Mouse (Mus musculus): Measurements from ENCODE around the gene Iqcg. TPM values are rescaled to one million over a fixed set of nuclear protein-coding genes. Genes with fewer than 3 reads are reported as not detected.
A peak's percentile ranks its signal among the peaks of the same experiment; 100 is the strongest.

Iqcg gene
- total RNA-seq, 1 experiment from 2014 or later, result 1.6 TPM

DNA sequence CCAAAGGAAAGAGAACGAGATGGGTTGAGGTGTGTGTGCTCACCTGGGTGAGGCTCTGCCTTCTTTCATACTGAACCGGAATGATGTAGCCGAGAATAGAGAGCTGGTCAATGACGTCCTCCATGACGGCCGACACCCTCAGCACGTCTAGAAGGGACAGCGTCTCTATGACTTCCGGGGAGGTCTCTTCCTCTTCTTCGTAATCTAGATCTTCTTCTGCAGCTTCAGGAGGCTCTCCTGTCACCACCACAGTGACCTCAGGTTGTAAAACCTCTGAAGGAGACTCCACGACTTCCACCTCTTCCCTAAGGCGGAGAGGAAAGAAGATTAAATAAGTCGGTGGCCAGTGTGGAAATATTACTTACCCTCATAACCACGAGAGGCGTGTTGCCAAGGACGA is 6.2 kb downstream of the Iqcg start:
- no peak for DNase-seq

DNA sequence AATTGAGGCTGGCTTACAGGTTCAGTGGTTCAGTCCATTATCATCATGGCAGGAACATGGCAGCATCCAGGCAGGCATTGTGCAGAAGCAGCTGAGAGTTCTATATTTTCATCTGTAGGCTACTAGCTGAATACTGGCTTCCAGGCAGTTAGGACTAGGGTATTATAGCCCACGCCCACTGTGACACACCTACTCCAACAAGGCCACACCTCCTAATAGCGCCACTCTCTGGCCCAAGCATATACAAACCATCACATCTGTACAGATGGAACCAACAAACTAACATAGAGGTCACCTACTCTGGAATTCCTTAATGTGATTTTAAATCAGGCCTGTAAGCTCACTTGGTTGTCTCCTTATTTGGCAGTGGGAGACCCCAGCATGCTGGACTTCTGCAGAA is 7.3 kb downstream of the Iqcg start:
- DNase-seq, result no peak

DNA sequence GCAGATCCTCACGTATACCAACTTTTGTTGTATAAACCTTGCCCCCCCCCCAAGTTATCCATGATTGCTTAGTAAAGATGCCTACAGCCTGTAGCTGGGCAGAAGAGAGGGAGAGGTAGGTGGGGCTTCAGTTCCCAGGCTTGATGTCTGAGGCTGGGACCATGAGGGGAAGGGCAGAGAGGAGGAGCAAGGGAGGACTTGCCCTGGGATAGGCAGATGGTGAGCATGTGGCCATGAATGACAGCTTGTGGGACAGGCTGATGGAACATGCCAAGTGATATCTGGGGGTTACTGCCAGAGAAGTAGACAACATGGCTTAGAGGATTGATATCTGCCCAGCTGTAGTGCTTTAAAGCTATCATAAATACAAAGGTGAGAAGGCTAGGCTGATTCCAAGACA is 8.0 kb downstream of the Iqcg start:
- DNase-seq, result no peak

DNA sequence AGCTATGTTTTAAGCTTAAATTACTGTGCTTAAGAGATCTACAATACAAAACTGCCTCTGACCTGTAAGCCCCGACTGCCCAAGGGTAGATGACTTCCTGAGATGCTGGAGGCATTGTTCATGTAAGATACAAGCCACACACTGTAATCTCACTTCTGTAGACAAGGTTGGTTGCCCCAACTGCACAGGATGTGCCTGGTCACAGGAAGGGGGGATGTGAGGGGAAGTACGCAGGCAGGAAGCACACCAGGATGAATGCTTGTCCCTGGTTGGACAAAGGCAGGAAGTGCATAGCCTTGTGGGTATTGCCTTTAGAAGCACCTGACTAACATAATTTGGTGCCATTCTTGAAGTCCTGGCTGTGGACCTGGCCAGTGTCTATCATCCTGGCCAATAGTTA is 12.8 kb downstream of the Iqcg start:
- no peak for DNase-seq

DNA sequence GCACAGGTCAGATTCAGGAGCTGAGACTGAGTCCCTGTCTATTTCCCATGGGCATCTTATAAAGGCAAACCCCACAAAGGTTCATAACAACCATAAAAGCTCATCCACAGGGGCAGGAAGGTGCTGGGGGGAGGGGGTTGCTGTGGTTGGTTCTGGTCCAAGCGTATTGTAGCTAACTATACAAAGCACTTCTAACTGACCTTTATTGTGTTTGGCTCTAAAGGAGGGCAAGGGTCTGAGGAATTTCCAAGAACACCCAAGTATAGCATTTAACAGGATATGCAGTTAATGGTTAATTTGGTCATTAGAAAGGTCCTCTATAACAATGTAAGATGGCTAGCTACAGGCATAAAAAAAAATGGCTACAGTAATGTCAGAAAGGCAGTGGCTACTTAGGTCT is 13.3 kb downstream of the Iqcg start:
- DNase-seq, result no peak

DNA sequence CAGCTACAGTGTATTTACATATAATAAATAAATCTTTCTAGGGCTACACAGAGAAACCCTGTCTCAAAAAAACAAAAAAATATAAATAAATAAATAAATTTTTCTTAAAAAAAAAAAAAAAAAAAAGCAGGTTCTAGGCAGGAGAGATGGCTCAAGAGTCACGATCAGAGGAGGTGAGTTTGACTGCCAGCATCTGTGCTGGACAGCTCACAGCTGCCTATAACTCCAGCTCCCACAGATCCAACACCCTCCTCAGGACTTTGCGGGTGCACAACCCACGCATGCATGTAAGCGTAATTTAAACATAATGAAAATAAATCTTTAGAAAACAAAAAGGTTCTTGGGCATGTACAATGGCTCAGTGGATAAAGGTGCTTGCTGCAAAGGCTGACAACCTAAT is 20.0 kb downstream of the Iqcg start:
- no peak for DNase-seq

DNA sequence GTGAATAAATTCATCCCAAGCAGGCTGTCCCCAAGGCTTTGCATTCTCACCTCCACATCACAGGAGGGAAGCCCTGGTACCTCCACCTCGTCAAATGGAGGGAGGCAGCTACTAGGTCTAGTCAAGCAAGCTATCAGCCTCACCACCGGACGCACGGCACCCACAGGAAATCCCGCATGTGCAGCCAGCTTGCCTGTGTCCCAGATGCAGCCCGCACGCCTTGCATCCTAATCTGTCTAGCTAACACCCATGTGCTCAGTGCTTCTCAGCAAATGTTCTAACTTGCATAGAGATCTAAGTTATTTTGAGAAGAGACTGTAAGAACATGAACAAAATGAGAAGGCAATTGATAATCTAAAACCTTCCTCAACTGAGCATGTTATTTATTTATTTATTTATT is 29.7 kb downstream of the Iqcg start:
- DNase-seq, result no peak

DNA sequence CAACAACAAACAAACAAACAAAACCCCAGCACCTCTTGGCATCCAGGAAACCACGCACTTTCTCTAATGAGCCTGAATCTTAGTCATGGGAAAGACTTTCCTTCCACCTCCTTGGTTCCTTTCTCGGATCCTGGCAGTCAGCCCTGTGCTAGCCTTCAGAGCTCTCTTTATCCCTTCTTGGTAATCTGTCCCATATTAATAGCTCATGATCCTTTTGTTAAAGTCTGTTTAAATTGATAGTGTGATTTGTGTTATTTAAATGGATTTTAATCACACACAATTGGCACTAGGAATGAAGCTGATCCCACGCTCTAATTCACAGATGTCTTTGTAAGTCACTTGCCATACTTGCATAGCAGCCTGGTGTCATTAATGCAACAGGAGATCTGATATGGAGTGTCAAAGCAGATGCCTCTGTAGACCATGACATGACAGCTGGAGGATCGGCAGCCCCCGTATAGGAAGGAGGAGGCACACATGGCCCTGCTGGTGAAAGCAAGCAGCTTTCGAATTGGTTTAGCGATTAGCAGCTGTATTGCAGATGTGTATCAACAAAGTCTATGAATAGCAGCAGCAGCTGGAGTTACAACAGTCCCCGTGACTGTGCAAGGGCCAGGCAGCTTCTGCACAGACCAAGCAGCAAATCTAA is 31.4 kb downstream of the Iqcg start:
- DNase-seq, result no peak

DNA sequence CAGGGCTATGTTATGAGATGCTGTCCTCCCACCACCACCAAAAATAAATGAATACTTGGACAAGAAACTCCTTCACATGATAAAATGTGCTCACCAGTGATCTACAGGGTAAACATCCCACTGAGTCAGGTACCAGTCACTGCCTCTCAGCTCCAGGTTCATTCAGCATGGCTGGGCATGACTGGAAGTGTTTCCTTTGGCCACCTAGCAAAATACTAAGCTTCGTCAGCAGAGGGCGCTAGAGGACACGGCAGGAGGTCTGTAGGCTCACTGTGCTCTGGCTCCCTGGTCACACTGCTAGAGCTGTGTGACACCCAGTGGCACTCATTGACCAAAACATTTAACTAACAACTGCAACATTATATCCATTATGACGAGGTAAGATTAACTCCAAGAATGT is 32.3 kb downstream of the Iqcg start:
- peak; percentile 86 for DNase-seq

DNA sequence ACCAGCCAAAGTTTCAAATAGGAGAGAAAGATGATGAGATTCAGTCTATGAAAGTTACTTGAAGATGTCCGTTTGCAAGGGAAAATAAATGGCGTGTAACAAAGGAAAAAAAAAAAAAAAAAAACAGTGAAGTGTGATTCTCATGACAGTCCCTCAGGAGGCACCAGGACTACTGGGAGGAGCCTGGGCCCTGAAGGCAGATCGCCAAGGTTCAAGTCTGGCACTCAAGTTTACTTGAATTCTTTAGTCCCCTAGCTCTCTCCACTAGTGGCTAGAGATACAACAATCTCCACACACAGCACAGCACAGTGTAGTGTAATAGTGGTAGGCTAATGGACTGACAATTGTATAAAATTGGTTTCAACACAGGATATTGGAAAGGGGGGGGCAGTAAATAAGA is 34.6 kb downstream of the Iqcg start:
- no peak for DNase-seq

DNA sequence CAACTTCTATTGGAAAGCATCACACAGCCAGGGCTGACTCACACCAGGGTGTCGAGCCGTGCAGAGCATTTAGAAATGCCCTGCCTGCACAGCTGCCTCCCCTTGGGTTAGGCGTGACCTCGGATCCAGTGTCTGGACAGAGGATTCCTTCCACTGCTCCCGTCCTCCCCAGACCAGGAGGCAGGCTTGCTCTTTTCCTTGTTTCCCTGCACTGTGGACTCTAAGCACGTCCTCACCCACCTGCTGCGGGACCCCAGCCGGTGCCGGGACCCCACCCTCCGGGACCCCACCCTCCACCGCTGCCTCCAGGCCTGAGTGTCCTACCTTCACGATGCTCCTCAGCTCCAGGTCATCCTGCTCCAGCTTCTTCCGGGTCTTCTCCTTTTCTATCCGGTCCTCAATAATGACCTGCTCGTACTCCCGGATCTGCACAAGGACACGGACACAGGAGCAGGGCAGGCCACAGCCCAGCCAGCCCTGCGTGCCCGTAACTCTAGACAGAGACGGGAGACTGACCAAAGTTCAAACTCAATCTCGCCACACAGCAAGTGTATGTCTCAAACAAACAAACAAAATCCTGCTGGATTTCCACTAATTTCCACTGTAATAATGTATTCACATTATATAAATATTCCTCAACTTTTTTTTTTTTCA is 36.8 kb downstream of the Iqcg start:
- peak; percentile 61 for DNase-seq

DNA sequence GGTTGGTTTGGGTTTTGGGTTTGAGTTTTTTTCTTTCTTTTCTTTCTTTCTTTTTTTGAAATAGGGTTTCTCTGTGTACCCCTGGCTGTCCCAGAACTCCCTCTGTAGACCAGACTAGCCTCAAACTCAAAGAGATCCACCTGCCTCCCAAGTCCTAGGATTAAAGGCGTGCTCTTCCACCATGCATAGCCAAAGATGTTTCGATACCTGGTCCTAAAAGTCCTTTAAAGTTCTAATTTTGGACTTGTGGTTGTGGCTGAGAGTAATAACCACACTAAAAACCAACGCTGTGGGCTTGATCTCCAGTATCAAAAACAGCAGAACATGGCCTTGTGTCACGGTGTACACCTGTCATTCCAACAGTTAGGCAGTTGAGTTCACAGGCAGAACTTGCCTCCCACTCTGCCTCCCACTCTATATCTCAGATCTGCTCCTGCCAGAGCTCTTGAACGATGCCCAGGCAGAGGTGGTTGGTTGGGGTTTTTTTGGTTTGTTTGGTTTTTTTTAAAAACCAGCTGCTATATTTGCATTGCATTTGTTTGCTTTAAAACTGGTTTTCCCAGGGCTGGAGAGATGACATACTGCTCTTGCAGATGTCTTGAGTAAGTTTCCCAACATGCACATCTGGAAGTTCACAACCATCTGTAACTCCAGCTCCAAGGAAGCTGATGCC is 38.2 kb downstream of the Iqcg start:
- DNase-seq, result no peak

DNA sequence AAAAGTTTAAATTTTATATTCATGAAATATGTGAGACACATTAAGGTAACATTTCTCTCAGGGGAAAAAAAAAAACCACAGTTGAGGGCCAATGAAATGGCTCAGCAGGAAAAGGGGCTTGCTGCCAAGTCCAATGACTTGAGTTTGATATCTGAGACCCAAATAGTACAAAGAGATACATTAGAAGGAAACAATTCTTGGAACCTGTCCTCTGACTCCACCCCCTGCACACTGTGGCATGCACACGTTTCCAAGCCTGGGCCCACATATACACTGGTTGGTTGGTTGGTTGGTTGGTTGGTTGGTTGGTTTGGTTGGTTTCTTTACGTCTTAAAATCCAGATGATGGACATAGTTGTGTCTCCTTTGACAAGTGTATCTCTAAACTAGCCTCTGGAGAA is 40.0 kb downstream of the Iqcg start:
- no peak for DNase-seq

DNA sequence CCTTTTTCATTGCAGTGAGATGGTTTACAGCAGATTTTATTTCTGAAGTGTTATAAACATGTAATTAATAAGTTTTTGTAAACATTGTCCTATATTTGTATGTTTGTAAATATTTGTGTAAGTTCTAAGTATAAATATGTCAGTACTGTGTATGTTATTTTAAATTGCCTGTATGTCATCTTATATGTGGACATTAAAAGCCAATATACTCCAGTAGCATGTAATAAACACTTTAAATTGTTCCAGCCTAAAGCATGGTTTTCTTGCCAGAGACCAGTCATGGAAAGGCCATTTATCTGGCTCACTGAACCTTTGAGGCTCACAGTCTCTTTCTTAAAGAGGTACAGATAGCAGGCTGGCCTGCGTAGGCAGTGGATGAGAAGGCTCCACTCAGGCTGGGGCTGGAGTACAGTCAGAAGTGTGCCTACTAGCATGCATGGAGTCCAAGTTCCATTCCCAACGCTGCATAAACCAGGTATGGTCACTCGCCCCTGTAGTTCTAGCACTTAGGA is 40.6 kb downstream of the Iqcg start:
- DNase-seq, result no peak

DNA sequence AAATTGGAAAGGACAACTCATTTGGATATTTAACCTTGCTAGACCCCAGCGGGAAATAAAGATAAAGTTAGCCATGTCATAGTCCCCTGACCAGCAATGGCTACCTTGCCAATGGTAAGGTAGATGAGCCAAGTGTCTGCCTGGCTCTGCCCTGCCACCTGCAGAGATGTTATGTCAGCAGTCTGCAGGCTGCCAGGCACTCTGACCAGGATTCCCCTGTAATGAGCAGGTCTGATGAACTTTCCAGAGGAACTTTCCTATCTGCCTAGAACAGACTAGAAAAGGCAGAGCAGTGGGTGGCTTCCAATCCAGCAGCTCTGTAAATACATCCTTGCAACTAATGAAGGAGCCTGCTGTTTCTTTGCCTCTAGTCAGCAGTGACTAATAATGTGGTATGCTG is 41.1 kb downstream of the Iqcg start:
- DNase-seq, result no peak

DNA sequence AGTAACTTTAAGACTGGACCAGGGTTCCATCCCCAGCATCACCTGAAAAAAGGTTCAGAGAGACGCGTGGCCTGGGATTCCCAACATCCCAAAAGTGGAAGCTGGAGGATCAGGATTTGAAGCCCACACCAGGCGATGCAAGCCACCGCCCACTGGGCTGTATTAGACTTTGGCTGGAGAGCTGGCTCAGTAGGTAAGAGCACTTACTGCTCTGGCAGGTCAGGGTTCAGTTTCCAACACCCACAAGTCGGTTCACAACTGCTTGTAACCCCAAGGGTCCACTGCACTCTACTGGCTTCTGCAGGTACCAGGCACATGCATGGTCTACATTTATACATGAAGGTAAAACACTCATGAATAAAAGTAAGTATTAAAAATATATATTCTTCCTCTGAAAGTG is 42.2 kb downstream of the Iqcg start:
- no peak for DNase-seq

DNA sequence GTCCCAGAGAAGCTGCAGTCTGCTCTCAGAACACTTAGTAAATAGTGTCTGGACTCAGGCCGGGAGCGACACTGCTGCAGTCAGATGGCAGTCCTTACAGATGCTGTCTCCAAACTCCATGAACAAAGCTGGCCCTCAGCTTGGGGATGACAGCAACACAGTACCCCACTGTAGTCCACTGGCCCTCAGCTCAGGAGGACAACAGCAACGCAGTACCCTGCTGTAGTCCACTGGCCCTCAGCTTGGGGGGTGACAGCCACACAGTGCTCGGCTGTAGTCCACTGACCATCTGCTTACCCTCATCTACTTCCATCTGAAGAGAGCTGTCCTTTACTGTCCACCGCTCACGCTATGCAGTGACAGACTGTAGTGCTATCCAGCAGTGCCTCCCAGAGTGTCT is 45.9 kb downstream of the Iqcg start:
- DNase-seq, result no peak

DNA sequence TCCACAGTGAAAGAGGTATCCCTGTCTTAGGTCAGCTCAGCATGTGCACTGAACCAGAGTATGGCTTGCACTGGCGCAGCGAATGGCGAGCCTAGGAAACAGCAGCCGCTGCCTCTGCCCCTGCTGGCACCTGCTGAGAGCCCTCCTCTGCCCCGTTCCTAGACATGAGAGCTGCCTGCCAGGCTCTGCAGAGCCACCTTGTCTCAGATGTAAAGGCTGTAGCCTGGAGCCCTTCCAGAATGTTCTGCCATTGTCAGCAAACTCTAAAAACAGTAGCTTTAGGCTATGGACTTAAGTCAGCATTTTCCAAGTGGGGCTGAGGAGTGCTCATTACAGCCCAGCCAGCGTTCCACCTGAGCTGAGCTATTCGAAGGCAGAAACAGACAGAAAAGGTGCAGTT is 48.6 kb downstream of the Iqcg start:
- DNase-seq, result no peak

DNA sequence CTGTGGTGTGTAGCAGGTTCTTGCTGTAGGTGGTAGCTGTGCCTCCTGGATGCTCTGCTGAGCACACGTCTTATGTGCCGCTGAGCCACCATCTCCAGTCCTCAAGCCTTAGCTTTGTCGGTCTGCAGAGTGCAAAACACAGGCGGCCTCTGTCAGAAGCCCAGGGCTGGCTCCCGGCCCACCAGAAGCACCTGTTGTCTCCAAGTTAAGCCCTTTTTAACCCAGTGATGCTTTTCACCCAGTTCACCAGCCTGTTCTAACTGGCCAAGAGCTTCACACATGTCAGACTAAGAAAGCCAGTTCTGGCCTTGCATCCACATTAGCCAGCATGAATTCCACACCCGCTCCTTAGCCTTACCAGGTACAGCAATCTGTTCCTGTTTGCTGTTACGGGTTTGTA is 49.1 kb downstream of the Iqcg start:
- no peak for DNase-seq

DNA sequence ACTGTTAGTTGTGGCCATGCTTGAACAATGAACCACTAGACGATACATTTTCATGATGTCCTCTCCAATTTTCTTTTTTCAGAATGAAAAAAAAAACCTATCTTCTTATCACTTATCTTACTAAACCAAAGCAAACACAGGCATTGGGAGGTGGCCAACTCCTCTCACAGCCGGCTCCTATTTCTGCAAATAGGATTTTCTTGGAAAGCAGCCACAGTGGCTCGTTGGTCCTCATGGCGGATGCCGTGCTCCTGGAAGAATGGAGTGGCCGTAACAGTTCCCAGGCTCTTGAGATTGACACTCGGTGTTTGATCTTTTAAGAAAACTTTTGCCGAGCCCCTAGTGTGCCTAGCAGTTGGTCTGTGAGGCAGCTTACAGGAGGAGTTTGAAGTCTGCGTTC is 50.8 kb downstream of the Iqcg start:
- no peak for DNase-seq

DNA sequence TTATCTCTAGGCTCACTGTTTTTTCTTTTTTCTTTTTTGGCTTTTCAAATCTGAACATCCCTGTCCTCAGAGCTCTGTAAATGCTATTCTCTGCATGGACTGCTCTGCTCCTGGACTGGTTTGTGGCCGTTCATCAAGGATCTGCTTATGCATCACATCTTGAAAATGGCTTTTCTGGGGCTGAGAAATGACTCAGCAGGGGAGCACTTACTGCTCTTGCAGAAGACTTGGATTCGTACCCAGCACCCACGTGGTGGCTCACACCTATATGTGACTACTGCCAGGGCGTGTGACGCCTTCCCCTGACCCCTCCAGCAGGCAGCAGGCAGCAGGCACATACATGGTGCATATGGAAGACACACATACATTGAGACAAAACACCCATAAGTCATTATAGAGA is 63.9 kb downstream of the Iqcg start:
- no peak for DNase-seq

DNA sequence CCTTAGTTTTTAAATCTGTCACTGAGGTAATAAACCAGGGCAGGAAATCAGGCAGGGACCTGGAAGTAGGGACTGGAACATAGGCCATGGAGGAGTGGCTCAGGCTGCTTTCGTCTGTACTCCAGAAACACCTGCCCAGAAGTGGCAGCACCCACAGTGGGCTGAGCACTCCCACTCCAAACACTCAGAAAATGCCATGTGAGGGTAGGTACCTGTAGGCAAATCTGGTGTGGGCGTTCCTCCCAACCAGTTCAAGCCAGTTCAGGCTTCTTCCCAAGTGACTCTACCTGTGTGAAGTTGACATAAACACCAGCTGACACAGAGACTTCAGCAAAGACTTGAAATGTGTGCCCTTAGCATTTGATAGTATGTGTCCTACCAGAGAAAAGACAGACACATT is 71.4 kb downstream of the Iqcg start:
- no peak for DNase-seq

DNA sequence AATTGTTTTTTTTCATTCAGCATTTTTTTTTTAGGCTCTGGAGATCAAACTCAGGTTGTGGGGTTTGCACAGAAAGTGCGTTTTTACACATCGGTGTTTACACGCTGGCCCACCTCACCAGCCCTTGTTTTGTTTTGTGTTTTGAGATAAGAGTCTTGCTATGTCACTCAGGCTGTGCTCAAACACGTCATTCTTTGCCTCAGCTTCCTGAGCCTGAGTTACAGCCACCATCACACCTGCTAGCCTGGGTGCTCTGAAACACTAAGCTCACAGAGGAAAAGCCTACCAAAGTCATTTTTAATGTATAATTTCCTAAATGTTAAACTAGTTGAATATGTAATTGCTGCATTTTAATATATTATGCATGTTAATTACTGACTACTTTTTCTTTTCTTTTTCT is 74.6 kb downstream of the Iqcg start:
- DNase-seq, result no peak

DNA sequence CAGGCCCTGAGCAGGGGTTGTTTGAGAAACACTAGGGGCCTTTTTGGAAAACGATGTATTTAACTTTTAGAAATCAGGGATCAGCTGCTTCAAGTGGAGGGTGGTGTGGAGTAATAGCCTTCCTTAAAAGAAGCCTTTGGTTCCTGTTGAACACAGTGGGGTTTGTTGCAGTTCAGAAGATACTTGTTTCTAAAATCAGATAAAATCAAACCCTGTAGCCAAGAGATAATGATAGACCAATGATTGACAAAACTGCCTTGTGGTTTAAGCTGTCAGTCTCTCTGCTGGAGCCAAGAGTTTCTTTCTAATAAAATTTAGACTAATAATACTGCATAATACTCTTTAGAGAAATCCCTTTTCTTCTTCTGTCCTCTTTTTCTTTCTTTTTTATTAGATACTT is 75.8 kb downstream of the Iqcg start:
- no peak for DNase-seq
